Mouse (Mus musculus) cerebellum, postnatal 14 days (tissue): ENCODE measurements at regions not wholly inside any gene's neighbourhood (a gene's known extent, or its start where the extent isn't known, plus 50 kb on each side); places are given as distances from the start of the nearest gene placed in this dataset.

Source experiments
- DNase-seq, 2 experiments: peaks; one replicate each; pipeline ENCODE4 v3.0.0; 2021; ENCODE audit warnings: mixed read lengths in 2 of 2

- DNase-seq: no peak
Observed at GRCm38 (mm10) chr4:75730798-75731400, 452.8 kb upstream of the Dmac1 start.

GRCm38 (mm10) chr4:75714652-75715051, 436.5 kb upstream of the Dmac1 start:
- no peak for DNase-seq

- DNase-seq: peak in 1 of 2 experiments; percentile 4
Observed at GRCm38 (mm10) chr4:75713960-75714359, 435.9 kb upstream of the Dmac1 start.

- DNase-seq: no peak
Observed at GRCm38 (mm10) chr4:75700780-75701378, 422.8 kb upstream of the Dmac1 start.

GRCm38 (mm10) chr4:75676590-75677174, 398.6 kb upstream of the Dmac1 start:
- no peak for DNase-seq

GRCm38 (mm10) chr4:75641046-75641445, 362.9 kb upstream of the Dmac1 start:
- DNase-seq: no peak

GRCm38 (mm10) chr4:75636627-75637026, 358.5 kb upstream of the Dmac1 start:
- DNase-seq: peak; percentile 41 to 56

- DNase-seq: no peak
Observed at GRCm38 (mm10) chr4:75589901-75590300, 311.8 kb upstream of the Dmac1 start.

GRCm38 (mm10) chr4:75588095-75588875, 310.2 kb upstream of the Dmac1 start:
- DNase-seq: no peak

GRCm38 (mm10) chr4:75579865-75580264, 301.8 kb upstream of the Dmac1 start:
- no peak for DNase-seq

- DNase-seq: no peak
Observed at GRCm38 (mm10) chr4:75572603-75573002, 294.5 kb upstream of the Dmac1 start.

GRCm38 (mm10) chr4:75567630-75568029, 289.5 kb upstream of the Dmac1 start:
- no peak for DNase-seq

- DNase-seq: peak; percentile 67 to 77
Observed at GRCm38 (mm10) chr4:75562480-75562879, 284.4 kb upstream of the Dmac1 start.

- DNase-seq: peak; percentile 62 to 74
Observed at GRCm38 (mm10) chr4:75561792-75562191, 283.7 kb upstream of the Dmac1 start.

GRCm38 (mm10) chr4:75537787-75538186, 259.7 kb upstream of the Dmac1 start:
- no peak for DNase-seq

GRCm38 (mm10) chr4:75535067-75535466, 257.0 kb upstream of the Dmac1 start:
- DNase-seq: peak; percentile 26 to 41

- DNase-seq: no peak
Observed at GRCm38 (mm10) chr4:75529607-75530006, 251.5 kb upstream of the Dmac1 start.

GRCm38 (mm10) chr4:75517459-75518158, 239.5 kb upstream of the Dmac1 start:
- no peak for DNase-seq
